Mouse (Mus musculus): ENCODE data around the gene Dhx9. TPM values are rescaled to one million over a fixed set of nuclear protein-coding genes. Genes with fewer than 3 reads are reported as not detected.

Dhx9 gene
- polyA plus RNA-seq, 1 experiment from 2014 or later, result 26.2 TPM

DNA sequence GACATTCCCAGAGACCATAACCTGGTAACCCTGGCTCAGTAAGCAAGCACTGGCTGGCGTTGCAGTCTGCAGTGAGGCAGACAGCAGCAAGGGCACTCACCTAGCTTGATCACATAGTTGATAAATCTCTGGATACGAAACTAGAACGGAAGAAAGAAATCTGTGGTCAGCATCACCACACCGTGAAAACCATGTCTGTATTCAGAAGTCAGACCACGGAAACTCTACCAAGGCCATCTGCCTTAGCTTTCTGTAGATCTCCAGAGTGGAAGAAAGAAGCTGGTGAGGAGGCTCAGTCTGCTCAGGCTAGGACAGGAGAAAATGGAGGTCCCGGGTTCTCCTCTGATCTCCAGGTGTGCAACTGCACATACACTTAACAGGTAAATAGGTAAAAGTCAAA, 21.6 kb upstream of the Dhx9 start:
- H3K4me3 ChIP-seq (replicated peaks; ENCODE audit: low read length), result no peak overlapping the region
- H3K36me3 ChIP-seq (replicated peaks; ENCODE audit: control insufficient read depth, insufficient read depth), result no peaks in the 10 kb centered on the region
- no peaks in the 10 kb centered on the region for H3K27me3 ChIP-seq (ENCODE audit: control insufficient read depth, insufficient read depth, low read length)
- no peak for ATAC-seq (ENCODE audit: low FRiP score)
- no peak for DNase-seq (ENCODE audit: low spot score)
- H3K4me1 ChIP-seq (replicated peaks; ENCODE audit: control insufficient read depth, insufficient read depth, low read length), result no peaks in the 10 kb centered on the region
- WGBS, result 86% methylated on average over 6 of the region's 6 CpGs
- H3K9me3 ChIP-seq (ENCODE audit: control insufficient read depth, low read length), result no peaks in the 10 kb centered on the region
- H3K27ac ChIP-seq, result no peak overlapping the region
- no peak overlapping the region for H3K4me2 ChIP-seq (replicated peaks)
- no peak overlapping the region for H3K9ac ChIP-seq

DNA sequence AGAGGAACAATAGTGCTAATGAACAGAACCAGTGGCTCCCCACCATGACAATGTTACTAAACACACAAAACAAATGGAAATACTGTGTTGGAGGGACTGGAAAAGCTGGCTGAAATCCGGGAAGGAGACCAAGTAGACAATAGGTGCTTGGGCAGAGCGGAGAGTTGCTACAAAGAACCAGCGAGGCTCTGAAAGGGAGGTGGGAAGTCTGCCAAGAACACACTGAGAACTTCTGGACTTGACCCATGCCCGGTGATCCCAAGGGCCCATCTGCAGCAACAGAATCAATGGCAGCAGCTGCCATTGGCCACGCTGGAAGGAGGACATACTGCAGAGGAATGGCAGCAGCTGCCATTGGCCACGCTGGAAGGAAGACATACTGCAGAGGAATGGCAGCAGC, 18.8 kb upstream of the Dhx9 start:
- no peaks in the 10 kb centered on the region for H3K9me3 ChIP-seq (ENCODE audit: control insufficient read depth, low read length)
- no peak overlapping the region for H3K27ac ChIP-seq
- no peaks in the 10 kb centered on the region for H3K36me3 ChIP-seq (replicated peaks; ENCODE audit: control insufficient read depth, insufficient read depth)
- 58% methylated on average over 6 of the region's 6 CpGs for WGBS
- H3K9ac ChIP-seq, result no peak overlapping the region
- ATAC-seq (ENCODE audit: low FRiP score) (no peak; the same call in 1 of the 2 replicates), DNase-seq (ENCODE audit: low spot score) (peak; percentile 53)
- H3K4me3 ChIP-seq (replicated peaks; ENCODE audit: low read length), result no peak overlapping the region
- no peak overlapping the region for H3K4me2 ChIP-seq (replicated peaks)
- H3K4me1 ChIP-seq (replicated peaks; ENCODE audit: control insufficient read depth, insufficient read depth, low read length), result no peaks in the 10 kb centered on the region
- no peaks in the 10 kb centered on the region for H3K27me3 ChIP-seq (ENCODE audit: control insufficient read depth, insufficient read depth, low read length)

- Histone ChIP-seq H3K27ac (no peak overlapping the region), H3K4me1 (replicated peaks; ENCODE audit: control insufficient read depth, insufficient read depth, low read length) (no peaks in the 10 kb centered on the region), H3K9me3 (ENCODE audit: control insufficient read depth, low read length) (no peaks in the 10 kb centered on the region), H3K36me3 (replicated peaks; ENCODE audit: control insufficient read depth, insufficient read depth) (no peaks in the 10 kb centered on the region), H3K4me3 (replicated peaks; ENCODE audit: low read length) (no peak overlapping the region), H3K4me2 (replicated peaks) (no peak overlapping the region), H3K27me3 (ENCODE audit: control insufficient read depth, insufficient read depth, low read length) (no peaks in the 10 kb centered on the region), H3K9ac (no peak overlapping the region)
- no peak for DNase-seq (ENCODE audit: low spot score)
- WGBS, result 62% methylated on average over 5 of the region's 5 CpGs
- no peak for ATAC-seq (ENCODE audit: low FRiP score)
Observed at GRCm38 (mm10) chr1:153501644-153502321, 14.3 kb upstream of the Dhx9 start.

DNA sequence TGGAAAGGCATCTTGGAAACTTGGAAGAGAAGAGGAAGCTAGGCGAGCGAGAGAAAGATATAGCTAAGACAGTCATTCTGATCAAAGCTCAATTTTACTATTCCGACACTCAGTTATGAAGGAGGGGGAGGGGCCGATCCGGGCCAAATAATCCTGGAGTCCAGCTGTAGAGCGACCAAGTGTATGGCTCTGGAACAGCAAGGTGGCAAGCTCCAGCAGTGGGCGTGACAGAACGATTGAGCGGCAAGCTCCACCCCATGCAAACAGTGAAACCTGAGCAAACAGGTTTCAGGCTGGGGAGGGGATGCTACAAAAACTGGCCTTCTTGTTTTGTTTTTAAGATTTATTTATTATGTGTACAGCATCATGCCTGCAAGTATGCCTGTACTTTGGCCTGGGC, 12.6 kb upstream of the Dhx9 start:
- no peak overlapping the region for H3K4me2 ChIP-seq (replicated peaks)
- H3K4me1 ChIP-seq (replicated peaks; ENCODE audit: control insufficient read depth, insufficient read depth, low read length), result no peaks in the 10 kb centered on the region
- no peaks in the 10 kb centered on the region for H3K36me3 ChIP-seq (replicated peaks; ENCODE audit: control insufficient read depth, insufficient read depth)
- ATAC-seq (ENCODE audit: low FRiP score) (no peak), DNase-seq (ENCODE audit: low spot score) (no peak)
- no peaks in the 10 kb centered on the region for H3K27me3 ChIP-seq (ENCODE audit: control insufficient read depth, insufficient read depth, low read length)
- no peak overlapping the region for H3K4me3 ChIP-seq (replicated peaks; ENCODE audit: low read length)
- H3K9me3 ChIP-seq (ENCODE audit: control insufficient read depth, low read length), result no peaks in the 10 kb centered on the region
- WGBS, result 92% methylated on average over 9 of the region's 9 CpGs
- H3K27ac ChIP-seq, result no peak overlapping the region
- H3K9ac ChIP-seq, result no peak overlapping the region

DNA sequence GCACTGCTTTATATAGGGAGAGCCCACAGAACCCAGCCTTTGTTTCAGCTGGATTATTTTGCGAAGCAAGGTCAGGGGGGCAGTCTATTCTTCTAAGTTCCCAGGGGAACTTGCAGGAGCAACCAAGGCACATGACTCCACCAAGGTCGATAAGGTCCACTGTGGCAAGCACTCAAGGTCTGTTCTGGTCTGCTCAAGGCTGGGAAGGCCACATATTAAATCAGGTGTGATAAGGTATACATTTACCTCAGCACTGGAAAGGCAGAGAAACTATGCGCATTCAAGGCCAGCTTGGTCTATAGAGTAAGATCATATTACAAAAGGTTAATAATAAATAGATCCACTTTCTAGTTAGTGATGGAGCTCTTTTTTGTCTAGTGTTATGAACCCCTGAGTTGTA, 8.6 kb upstream of the Dhx9 start:
- WGBS, result 87% methylated on average over 3 of the region's 3 CpGs
- no peaks in the 10 kb centered on the region for H3K9me3 ChIP-seq (ENCODE audit: control insufficient read depth, low read length)
- ATAC-seq (ENCODE audit: low FRiP score), result no peak

DNA sequence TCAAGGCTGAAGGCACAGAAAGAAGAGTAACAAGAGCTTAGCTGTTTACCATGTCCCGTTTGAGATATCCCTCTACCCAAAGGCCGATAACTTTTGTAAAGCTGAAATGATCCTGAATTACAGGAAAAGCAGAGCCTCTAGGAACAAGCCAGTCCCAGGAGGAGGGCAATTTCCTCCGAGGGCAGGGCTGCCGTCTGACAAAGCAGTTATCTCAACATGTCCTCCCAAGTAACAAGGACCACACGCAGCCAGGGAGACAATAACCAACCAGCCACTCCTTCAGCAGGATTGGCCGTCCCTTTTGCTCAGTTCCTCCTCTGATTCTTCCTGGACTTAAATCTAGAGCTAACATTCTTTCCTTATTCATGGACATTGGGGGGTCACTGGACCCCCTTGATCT, 6.5 kb upstream of the Dhx9 start:
- Histone ChIP-seq H3K4me3 (replicated peaks; ENCODE audit: low read length) (no peak overlapping the region), H3K27me3 (ENCODE audit: control insufficient read depth, insufficient read depth, low read length) (no peaks in the 10 kb centered on the region), H3K4me2 (replicated peaks) (no peak overlapping the region), H3K4me1 (replicated peaks; ENCODE audit: control insufficient read depth, insufficient read depth, low read length) (no peaks in the 10 kb centered on the region), H3K36me3 (replicated peaks; ENCODE audit: control insufficient read depth, insufficient read depth) (no peaks in the 10 kb centered on the region), H3K9me3 (ENCODE audit: control insufficient read depth, low read length) (no peaks in the 10 kb centered on the region), H3K27ac (no peak overlapping the region), H3K9ac (no peak overlapping the region)
- 29% methylated on average over 6 of the region's 6 CpGs for WGBS
- no peak for ATAC-seq (ENCODE audit: low FRiP score)
- DNase-seq (ENCODE audit: low spot score), result no peak

More for the DNA sequence above, 8.6 kb upstream of the Dhx9 start:
- Histone ChIP-seq H3K4me3 (replicated peaks; ENCODE audit: low read length) (no peak overlapping the region), H3K27ac (no peak overlapping the region), H3K27me3 (ENCODE audit: control insufficient read depth, insufficient read depth, low read length) (no peaks in the 10 kb centered on the region), H3K4me2 (replicated peaks) (no peak overlapping the region), H3K36me3 (replicated peaks; ENCODE audit: control insufficient read depth, insufficient read depth) (no peaks in the 10 kb centered on the region), H3K4me1 (replicated peaks; ENCODE audit: control insufficient read depth, insufficient read depth, low read length) (no peaks in the 10 kb centered on the region), H3K9ac (no peak overlapping the region)
- DNase-seq (ENCODE audit: low spot score), result no peak

DNA sequence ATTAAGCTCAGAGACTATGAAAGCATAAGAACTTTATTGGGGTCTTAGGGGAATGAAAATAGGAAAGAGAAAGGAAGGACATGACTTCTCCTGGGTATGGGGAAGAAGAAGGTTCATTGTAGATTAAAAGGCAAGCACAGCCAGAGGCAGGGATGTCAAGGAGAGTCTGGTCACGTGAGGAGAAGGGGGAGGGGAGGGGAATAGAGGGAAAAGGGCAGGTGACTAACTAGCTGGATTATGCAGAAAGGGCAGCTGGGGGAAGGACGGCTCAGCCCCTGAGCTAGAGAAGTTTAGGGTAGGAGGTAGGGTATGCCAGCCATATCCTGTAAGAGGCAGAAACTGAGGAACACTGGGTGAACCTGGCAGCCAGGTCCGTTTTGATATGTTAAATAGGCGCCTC, 5.9 kb upstream of the Dhx9 start:
- Histone ChIP-seq H3K9me3 (ENCODE audit: control insufficient read depth, low read length) (no peaks in the 10 kb centered on the region), H3K4me3 (replicated peaks; ENCODE audit: low read length) (no peak overlapping the region)
- WGBS, result 28% methylated on average over 4 of the region's 4 CpGs

DNA sequence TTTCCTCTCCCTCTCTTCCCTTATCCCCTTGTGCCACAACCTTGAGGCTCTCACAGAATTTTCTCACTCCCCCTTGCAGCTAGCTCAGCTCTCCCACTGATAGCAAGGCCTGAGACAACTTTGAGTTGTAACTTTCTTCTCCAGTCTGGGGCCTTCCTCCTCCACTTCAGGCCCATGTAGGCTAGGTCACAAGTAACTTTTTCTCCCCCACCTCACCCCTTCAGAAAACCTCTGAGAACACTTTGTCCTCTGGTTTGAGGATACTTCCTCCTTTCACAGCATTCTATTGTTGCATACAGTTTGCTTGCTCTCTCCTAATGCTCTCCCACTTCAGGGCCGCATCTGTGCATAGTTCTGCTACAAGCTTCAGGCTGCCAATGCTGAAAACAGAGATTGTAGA, 4.4 kb upstream of the Dhx9 start:
- Histone ChIP-seq H3K36me3 (replicated peaks; ENCODE audit: control insufficient read depth, insufficient read depth) (no peaks in the 10 kb centered on the region), H3K4me1 (replicated peaks; ENCODE audit: control insufficient read depth, insufficient read depth, low read length) (no peaks in the 10 kb centered on the region), H3K4me2 (replicated peaks) (no peak overlapping the region), H3K27ac (no peak overlapping the region), H3K9ac (no peak overlapping the region), H3K4me3 (replicated peaks; ENCODE audit: low read length) (no peak overlapping the region), H3K9me3 (ENCODE audit: control insufficient read depth, low read length) (no peaks in the 10 kb centered on the region), H3K27me3 (ENCODE audit: control insufficient read depth, insufficient read depth, low read length) (no peaks in the 10 kb centered on the region)
- ATAC-seq (ENCODE audit: low FRiP score) (no peak), DNase-seq (ENCODE audit: low spot score) (no peak)
- 97% methylated on average over 1 of the region's 1 CpGs for WGBS

More for the DNA sequence above, 5.9 kb upstream of the Dhx9 start:
- H3K27me3 ChIP-seq (ENCODE audit: control insufficient read depth, insufficient read depth, low read length), result no peaks in the 10 kb centered on the region
- H3K27ac ChIP-seq, result no peak overlapping the region
- no peak overlapping the region for H3K9ac ChIP-seq
- ATAC-seq (ENCODE audit: low FRiP score) (no peak), DNase-seq (ENCODE audit: low spot score) (no peak)
- H3K4me1 ChIP-seq (replicated peaks; ENCODE audit: control insufficient read depth, insufficient read depth, low read length), result no peaks in the 10 kb centered on the region
- H3K4me2 ChIP-seq (replicated peaks), result no peak overlapping the region
- no peaks in the 10 kb centered on the region for H3K36me3 ChIP-seq (replicated peaks; ENCODE audit: control insufficient read depth, insufficient read depth)

DNA sequence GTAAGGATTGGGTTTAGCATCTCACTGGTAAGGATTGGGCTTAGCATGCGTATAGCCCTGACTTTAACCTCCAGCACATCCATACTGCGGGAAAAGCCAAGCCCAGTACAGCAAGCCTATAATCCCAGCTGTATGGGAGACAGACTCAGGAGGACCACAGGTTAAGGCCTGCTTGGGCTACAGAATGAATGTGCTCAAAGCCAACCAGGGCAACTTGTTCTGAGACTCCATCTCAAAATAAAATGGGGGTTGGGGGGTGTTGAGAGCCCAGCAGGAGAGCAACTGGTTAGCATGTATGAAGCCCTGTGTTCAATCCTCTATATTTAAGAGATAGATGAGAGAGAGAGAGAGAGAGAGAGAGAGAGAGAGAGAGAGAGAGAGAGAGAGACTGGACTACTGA, 3.9 kb upstream of the Dhx9 start:
- Histone ChIP-seq H3K9ac (no peak overlapping the region), H3K9me3 (ENCODE audit: control insufficient read depth, low read length) (no peaks in the 10 kb centered on the region), H3K4me2 (replicated peaks) (no peak overlapping the region), H3K27me3 (ENCODE audit: control insufficient read depth, insufficient read depth, low read length) (no peaks in the 10 kb centered on the region), H3K27ac (no peak overlapping the region), H3K4me1 (replicated peaks; ENCODE audit: control insufficient read depth, insufficient read depth, low read length) (no peaks in the 10 kb centered on the region), H3K36me3 (replicated peaks; ENCODE audit: control insufficient read depth, insufficient read depth) (no peaks in the 10 kb centered on the region), H3K4me3 (replicated peaks; ENCODE audit: low read length) (no peak overlapping the region)
- ATAC-seq (ENCODE audit: low FRiP score), result no peak
- DNase-seq (ENCODE audit: low spot score), result no peak
- WGBS, result 90% methylated on average over 2 of the region's 2 CpGs

- WGBS, result 91% methylated on average over 4 of the region's 4 CpGs
- no peak for ATAC-seq (ENCODE audit: low FRiP score)
Observed at GRCm38 (mm10) chr1:153489963-153490362, 2.5 kb upstream of the Dhx9 start.

More at GRCm38 (mm10) chr1:153489963-153490362, 2.5 kb upstream of the Dhx9 start:
- Histone ChIP-seq H3K4me2 (replicated peaks) (no peak overlapping the region), H3K27ac (no peak overlapping the region), H3K4me1 (replicated peaks; ENCODE audit: control insufficient read depth, insufficient read depth, low read length) (peaks cover 13% of the 10 kb centered on the region), H3K9ac (no peak overlapping the region), H3K27me3 (ENCODE audit: control insufficient read depth, insufficient read depth, low read length) (no peaks in the 10 kb centered on the region), H3K36me3 (replicated peaks; ENCODE audit: control insufficient read depth, insufficient read depth) (no peaks in the 10 kb centered on the region), H3K4me3 (replicated peaks; ENCODE audit: low read length) (no peak overlapping the region), H3K9me3 (ENCODE audit: control insufficient read depth, low read length) (no peaks in the 10 kb centered on the region)
- no peak for DNase-seq (ENCODE audit: low spot score)

Measured in hindbrain, embryonic 14.5 days (tissue).